ENCODE assay signal across 23 mouse cellular contexts in the genomic region with DNA sequence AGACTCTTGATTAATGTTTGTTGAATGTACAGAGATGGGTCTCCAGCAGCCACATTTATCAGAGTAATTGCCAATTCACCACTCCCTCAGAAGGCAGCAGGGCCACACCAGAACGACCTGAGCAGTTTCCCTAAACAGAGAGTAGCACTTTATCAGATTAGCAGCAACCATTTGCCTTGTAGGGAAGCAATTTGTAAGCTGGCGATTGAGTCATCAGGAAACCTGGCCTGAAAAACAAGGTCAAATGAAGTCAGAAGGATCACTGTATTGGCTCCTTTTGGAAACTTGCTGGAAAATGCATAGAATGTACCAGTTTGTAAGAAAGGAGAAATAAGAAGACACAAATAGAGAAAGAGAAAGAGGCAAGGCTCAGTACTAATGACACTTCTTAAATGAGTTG.
A peak's percentile ranks its signal among the peaks of the same experiment; 100 is the strongest.
DNase-seq lines count a peak whose midpoint lies in the region; ATAC-seq lines count a peak whose summit lies in the region.
"Had no signal": no experiment of that assay in that cellular context is flagged by ENCODE, and none has a peak within 500 bp of the region (broad histone marks: within the 10 kb centered on the region; RNA-seq: fewer than 3 reads in every experiment).

No protein-coding gene starts in this region.

- no peak for ATAC-seq in granulocyte monocyte progenitor cell, adult 5-6 weeks (replicated peaks; ENCODE audit: poor library complexity, severe bottlenecking)
- ATAC-seq: forebrain, embryonic 13.5 days; forebrain, embryonic 16.5 days; hindbrain, embryonic 16.5 days; intestine, embryonic 15.5 days had no signal

- DNase-seq in adrenal gland, adult 2 months = peak; percentile 23
- DNase-seq in adrenal gland, postnatal 25 days = no peak
- DNase-seq in 416B (ENCODE audit: low read depth) (peak; percentile 77), adipocyte (ENCODE audit: low spot score) (peak; percentile 16)
- peak; percentile 5 to 8 for DNase-seq in adrenal gland, postnatal 36 days
- DNase-seq in ovary, adult 18-20 months (ENCODE audit: low spot score) = no peak
- DNase-seq: cerebellum, adult 11-12 months; cerebellum, adult 8-10 months; cerebellum, postnatal 10 days; cerebellum, postnatal 36 days; embryo, embryonic 11 days; gastrocnemius, postnatal 10 days; gastrocnemius, postnatal 36 days; heart, adult 18-20 months; heart, postnatal 10 days; heart, postnatal 36 days; kidney, adult 11 months; kidney, adult 8-10 months had no signal

Comparison
In these comparisons a context has a peak if more than half of its experiments do, and no peak if none do; other contexts are left out.
1. DNase-seq: peak in adrenal gland, adult 2 months (single experiment), 416B (single experiment), adipocyte (single experiment) and adrenal gland, postnatal 36 days (2 of 2); none in adrenal gland, postnatal 25 days (single experiment) and ovary, adult 18-20 months (single experiment).